Mouse (Mus musculus) hindbrain, postnatal 0 days (tissue): ENCODE measurements around the gene Ajap1. TPM values are rescaled to one million over a fixed set of nuclear protein-coding genes. Genes with fewer than 3 reads are reported as not detected.

Source experiments
- ATAC-seq: fragments of 200-750 bp; cut with Nextera tagmentation; 2 replicates; pipeline ENCODE4 v1.8.0; 2017; ENCODE audit warnings: mild to moderate bottlenecking, moderate TSS enrichment, moderate library complexity
- DNase-seq: peaks from one replicate; pipeline ENCODE4 v3.0.0-alpha.2; 2015; ENCODE audit warnings: low spot score
- H3K27ac ChIP-seq: fragments of 300-500 bp; sonication (generic); 2 replicates; pipeline ENCODE4 v1.5.1; 2014; ENCODE audit warnings: mild to moderate bottlenecking
- H3K27me3 ChIP-seq: fragments of 300-500 bp; sonication (generic); 2 replicates; pipeline ENCODE4 v1.6.1; 2014; ENCODE audit warnings: low read length, mixed read lengths; ENCODE audit not compliant: insufficient read depth
- H3K36me3 ChIP-seq: fragments of 300-500 bp; sonication (generic); 2 replicates; pipeline ENCODE4 v1.6.1; 2014; ENCODE audit warnings: low read length, mixed read lengths; ENCODE audit not compliant: insufficient read depth
- H3K4me1 ChIP-seq: fragments of 300-500 bp; sonication (generic); 2 replicates; pipeline ENCODE4 v1.6.1; 2014; ENCODE audit warnings: antibody characterized with exemption, low read length, mixed read lengths; ENCODE audit not compliant: insufficient read depth
- H3K4me2 ChIP-seq: fragments of 300-500 bp; sonication (generic); 2 replicates; pipeline ENCODE4 v1.6.1; 2014; ENCODE audit warnings: low read depth, mild to moderate bottlenecking, low read length, moderate library complexity, mixed read lengths
- H3K4me3 ChIP-seq: fragments of 300-500 bp; sonication (generic); 2 replicates; pipeline ENCODE4 v1.5.1; 2014; ENCODE audit warnings: low read length
- H3K9ac ChIP-seq: fragments of 300-500 bp; sonication (generic); replicated peaks from 2 replicates; pipeline ENCODE4 v1.6.1; 2014; ENCODE audit warnings: mild to moderate bottlenecking, low read length, moderate library complexity, mixed read lengths
- H3K9me3 ChIP-seq: fragments of 300-500 bp; sonication (generic); 2 replicates; pipeline ENCODE4 v1.6.1; 2016; ENCODE audit warnings: low read length, mixed read lengths
- CTCF ChIP-seq: IDR thresholded peaks from 2 replicates; pipeline ENCODE4 v1.5.1; 2016; ENCODE audit warnings: antibody characterized with exemption, control low read depth, low read depth
- WGBS: fragments of 180-500 bp; shearing (Covaris S2); extraction: QIAGEN DNeasy Blood & Tissue Kit; methylation state at CpG from one replicate; pipeline ENCODE4 v1.1.7; 2014; 5-methylcytosine and 5-hydroxymethylcytosine counted together
- polyA plus RNA-seq: library from polyadenylated mRNA; unstranded; fragments of >200 nt; fragmentation: Nextera tagmentation; extraction: Ambion mirVana; gene quantifications from 2 replicates; pipeline ENCODE4 v1.2.1, GENCODE M21; 2015
- total RNA-seq: library from RNA; depleted of rRNA; stranded (reverse); fragments of >200 nt; gene quantifications from 2 replicates; pipeline ENCODE4 v1.2.3, GENCODE M21; 2014

The Ajap1 gene
- total and polyA plus RNA-seq, 2 experiments from 2014 or later, result 32.2 to 81.0 TPM

DNA sequence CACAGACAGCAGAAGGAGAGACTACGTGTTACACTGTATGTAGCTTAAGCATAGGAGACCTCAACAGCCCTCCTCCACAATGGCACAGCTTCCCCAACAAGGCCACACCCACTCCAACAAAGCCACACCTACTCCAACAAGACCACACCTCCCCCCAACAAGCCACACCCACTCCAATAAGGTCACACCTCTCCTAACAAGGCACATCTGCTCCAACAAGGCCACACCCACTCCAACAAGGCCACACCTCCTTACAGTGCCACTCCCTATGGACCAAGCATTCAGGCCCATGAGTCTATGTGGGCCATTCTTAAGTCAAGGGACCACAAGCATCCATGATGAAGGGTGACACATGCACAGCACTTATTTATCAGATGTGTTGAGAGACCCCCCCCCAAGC lies 28.9 kb upstream of the Ajap1 start:
- 100% methylated on average over 1 of the region's 1 CpGs for WGBS

DNA sequence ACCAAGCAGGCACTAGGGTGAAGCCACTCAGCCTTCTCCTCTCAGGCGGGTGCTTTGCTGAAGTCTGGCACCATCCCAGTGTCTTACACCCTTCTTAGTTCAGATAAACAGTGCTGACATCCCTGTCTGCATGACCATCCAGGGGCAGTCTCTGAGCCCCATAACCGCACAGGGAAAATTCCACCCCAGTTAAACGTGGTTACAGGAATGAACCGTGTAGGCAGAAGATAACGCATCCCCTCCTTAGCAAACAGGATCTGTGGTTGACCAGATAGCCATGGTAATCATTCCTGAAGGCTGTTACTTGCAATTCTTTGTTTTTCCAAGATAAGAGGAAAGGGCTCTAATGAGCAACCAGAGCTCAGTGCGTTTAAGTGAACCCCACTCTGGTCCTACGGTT lies 19.3 kb upstream of the Ajap1 start:
- Histone ChIP-seq H3K9me3 (no peaks in the 10 kb centered on the region), H3K4me3 (no peak overlapping the region), H3K9ac (no peak overlapping the region), H3K36me3 (no peaks in the 10 kb centered on the region), H3K4me2 (no peak overlapping the region), H3K4me1 (no peaks in the 10 kb centered on the region), H3K27ac (no peak overlapping the region), H3K27me3 (no peaks in the 10 kb centered on the region)
- DNase-seq, result no peak
- 87% methylated on average over 7 of the region's 7 CpGs for WGBS
- TF ChIP-seq CTCF, result no peak
- no peak for ATAC-seq

More for the DNA sequence above, 28.9 kb upstream of the Ajap1 start:
- no peaks in the 10 kb centered on the region for H3K27me3 ChIP-seq
- DNase-seq (no peak), ATAC-seq (no peak)
- no peak overlapping the region for H3K4me3 ChIP-seq
- H3K9me3 ChIP-seq, result no peaks in the 10 kb centered on the region
- no peaks in the 10 kb centered on the region for H3K4me1 ChIP-seq
- no peak for TF ChIP-seq CTCF
- no peaks in the 10 kb centered on the region for H3K36me3 ChIP-seq
- H3K9ac ChIP-seq, result no peak overlapping the region
- H3K27ac ChIP-seq, result no peak overlapping the region
- no peak overlapping the region for H3K4me2 ChIP-seq

DNA sequence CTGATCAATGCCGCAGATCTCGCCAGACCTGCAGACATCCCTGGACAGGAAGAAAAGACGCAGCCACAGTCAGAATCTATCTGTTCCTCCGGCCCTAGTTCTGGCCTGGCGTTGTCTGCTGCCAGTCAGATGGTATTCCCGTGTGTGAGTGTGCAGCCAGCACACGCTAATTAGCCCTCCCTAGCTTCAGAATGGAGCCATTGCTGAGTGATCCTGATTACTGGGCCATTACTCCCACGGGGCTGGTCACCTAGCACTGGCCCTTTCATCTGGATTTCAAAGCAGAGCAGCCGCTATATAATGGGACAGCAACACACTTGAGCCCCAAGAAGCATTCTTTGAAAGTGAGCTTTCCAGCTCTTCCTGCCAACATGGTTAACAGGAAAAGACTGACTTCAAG lies 9.8 kb upstream of the Ajap1 start:
- H3K36me3 ChIP-seq, result no peaks in the 10 kb centered on the region
- H3K9me3 ChIP-seq, result no peaks in the 10 kb centered on the region
- H3K4me3 ChIP-seq, result no peak overlapping the region
- H3K27ac ChIP-seq, result no peak overlapping the region
- no peaks in the 10 kb centered on the region for H3K4me1 ChIP-seq
- no peak for DNase-seq
- 58% methylated on average over 9 of the region's 9 CpGs for WGBS
- no peak overlapping the region for H3K4me2 ChIP-seq
- ATAC-seq, result no peak
- TF ChIP-seq CTCF, result no peak
- no peaks in the 10 kb centered on the region for H3K27me3 ChIP-seq
- no peak overlapping the region for H3K9ac ChIP-seq

DNA sequence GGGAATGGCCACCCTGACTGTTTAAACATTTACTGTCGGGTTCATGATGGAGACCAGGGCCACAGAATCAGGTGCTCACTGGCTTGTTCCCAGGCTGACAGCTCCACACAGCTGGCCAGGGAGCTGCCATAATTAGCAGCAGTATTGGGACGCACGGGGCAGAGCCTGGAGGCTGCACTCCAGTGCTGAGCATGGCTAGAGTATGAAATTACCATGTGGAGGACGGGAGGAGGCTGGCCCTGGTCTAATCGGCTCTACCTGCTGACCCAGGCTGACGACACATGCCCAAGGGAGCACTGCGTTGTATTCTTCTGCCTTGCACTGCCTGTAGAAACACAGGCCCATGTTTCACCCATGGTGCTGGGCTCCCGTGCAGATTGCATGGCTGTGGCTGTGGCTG lies 6.5 kb upstream of the Ajap1 start:
- TF ChIP-seq CTCF, result no peak
- Histone ChIP-seq H3K4me3 (no peak overlapping the region), H3K9ac (no peak overlapping the region), H3K27me3 (no peaks in the 10 kb centered on the region), H3K4me2 (no peak overlapping the region), H3K27ac (no peak overlapping the region), H3K9me3 (no peaks in the 10 kb centered on the region), H3K36me3 (no peaks in the 10 kb centered on the region), H3K4me1 (peaks cover 3% of the 10 kb centered on the region)
- ATAC-seq (no peak), DNase-seq (no peak)
- WGBS, result 67% methylated on average over 8 of the region's 8 CpGs

DNA sequence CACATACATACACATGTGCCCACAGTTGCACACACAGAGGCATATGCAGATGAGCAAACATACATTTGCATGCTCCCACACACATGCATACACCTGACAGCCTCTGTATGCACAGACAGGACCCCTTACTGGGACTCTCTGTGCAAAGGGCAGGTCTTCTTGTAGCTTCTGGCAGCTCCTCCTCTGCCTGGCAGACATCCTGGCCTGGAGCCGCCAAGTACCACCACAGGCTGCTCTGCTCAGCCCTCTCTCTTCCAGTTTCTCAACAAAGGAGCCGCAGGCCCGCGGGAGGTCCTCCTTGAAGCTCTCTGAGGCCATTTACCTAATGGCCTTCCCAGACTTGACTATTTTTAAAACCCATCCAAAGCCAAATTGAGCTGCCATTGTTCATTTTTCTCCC lies 3.3 kb upstream of the Ajap1 start:
- no peaks in the 10 kb centered on the region for H3K9me3 ChIP-seq
- H3K4me3 ChIP-seq, result no peak overlapping the region
- WGBS, result 24% methylated on average over 4 of the region's 4 CpGs
- no peak for TF ChIP-seq CTCF
- H3K36me3 ChIP-seq, result no peaks in the 10 kb centered on the region
- ATAC-seq (no peak), DNase-seq (peak; percentile 54)
- no peak overlapping the region for H3K4me2 ChIP-seq
- no peak overlapping the region for H3K27ac ChIP-seq
- peaks cover 3% of the 10 kb centered on the region for H3K4me1 ChIP-seq
- no peak overlapping the region for H3K9ac ChIP-seq
- no peaks in the 10 kb centered on the region for H3K27me3 ChIP-seq

DNA sequence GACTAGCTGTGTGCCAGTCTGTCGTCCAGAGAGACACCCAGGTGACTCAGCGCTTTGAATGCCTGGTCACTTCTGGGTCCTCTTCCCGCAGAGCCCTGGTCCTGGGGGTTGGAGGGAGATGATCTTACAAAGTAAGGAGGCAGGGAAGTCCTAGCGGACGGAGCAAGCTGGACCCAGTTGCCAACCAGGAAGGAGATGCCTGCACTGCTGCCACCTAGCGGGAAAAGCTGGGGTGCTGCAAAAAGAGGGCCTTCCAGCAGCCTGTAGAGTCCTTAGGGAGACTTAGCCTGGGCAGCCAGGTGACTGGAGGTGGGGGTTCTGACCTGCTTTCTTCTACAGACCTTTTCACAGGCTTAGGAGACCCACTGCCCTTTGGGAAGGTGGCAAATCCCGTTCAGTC lies 1.8 kb upstream of the Ajap1 start:
- peaks cover 7% of the 10 kb centered on the region for H3K4me1 ChIP-seq
- ATAC-seq (no peak), DNase-seq (peak; percentile 87)
- peak; percentile 91 for TF ChIP-seq CTCF
- no peaks in the 10 kb centered on the region for H3K36me3 ChIP-seq
- 2% methylated on average over 7 of the region's 7 CpGs for WGBS
- no peak overlapping the region for H3K9ac ChIP-seq
- H3K4me3 ChIP-seq, result peak overlapping the region; percentile 6; the same call in 1 of the 2 replicates
- no peak overlapping the region for H3K27ac ChIP-seq
- H3K27me3 ChIP-seq, result no peaks in the 10 kb centered on the region
- H3K4me2 ChIP-seq, result peak overlapping the region; percentile 82
- no peaks in the 10 kb centered on the region for H3K9me3 ChIP-seq

DNA sequence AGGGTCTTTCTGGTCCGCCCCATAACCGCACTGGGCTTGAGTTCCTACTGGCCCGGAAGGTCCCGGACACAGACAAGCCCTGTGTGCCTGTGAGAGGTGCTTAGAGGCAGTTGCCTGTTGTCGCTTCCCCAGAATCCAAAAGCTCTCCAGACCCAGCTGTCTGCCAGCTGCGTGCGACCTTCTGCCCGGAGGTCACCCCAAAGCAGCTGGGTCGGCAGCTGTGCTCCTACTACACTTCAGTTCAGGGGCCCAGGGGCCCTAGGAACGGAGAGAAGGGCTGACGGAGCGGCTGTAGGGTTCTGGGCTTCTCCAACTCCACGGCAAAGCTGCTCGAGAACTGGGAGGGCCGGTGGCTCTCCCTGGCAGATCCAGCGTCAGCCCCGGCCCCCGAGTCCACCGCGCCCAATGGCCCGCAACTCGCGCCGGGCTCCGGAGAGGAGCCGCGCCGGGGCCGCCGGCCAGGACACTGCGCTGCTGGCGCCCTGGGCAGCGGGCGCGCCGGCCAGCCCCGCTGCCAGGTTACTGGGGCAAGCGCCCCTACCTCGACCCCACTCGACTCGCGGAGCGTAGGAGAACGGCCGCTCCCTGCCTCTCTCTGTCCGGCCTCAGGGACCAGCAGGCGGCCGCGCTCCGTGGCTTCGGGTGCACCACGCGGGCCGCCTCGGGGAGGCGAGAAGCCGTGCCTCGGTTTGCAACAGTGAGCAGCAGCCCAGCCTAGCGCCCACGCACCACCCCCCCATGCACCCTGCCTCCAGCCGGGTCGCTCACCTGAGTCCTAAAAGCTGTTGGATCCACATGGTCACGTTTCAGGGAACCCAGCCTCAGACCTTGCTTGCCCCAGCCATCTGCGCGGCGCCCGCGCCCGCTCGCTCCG lies 1.0 kb downstream of the Ajap1 start:
- H3K4me2 ChIP-seq, result peak overlapping the region; percentile 82
- H3K9me3 ChIP-seq, result no peaks in the 10 kb centered on the region
- H3K36me3 ChIP-seq, result no peaks in the 10 kb centered on the region
- ATAC-seq (no peak), DNase-seq (peak; percentile 20)
- peak overlapping the region; percentile 79 for H3K9ac ChIP-seq
- H3K27me3 ChIP-seq, result no peaks in the 10 kb centered on the region
- under 1% methylated on average over 66 of the region's 71 CpGs for WGBS
- peak overlapping the region; percentile 76; the same call in 1 of the 2 replicates for H3K27ac ChIP-seq
- H3K4me1 ChIP-seq, result peaks cover 9% of the 10 kb centered on the region
- no peak for TF ChIP-seq CTCF
- peak overlapping the region; percentile 63 for H3K4me3 ChIP-seq
